Mouse (Mus musculus): ENCODE data around the gene Olfm3. TPM values are rescaled to one million over a fixed set of nuclear protein-coding genes. Genes with fewer than 3 reads are reported as not detected.

Olfm3 gene
- polyA plus RNA-seq, 1 experiment from 2014 or later, result 0.11 TPM

DNA sequence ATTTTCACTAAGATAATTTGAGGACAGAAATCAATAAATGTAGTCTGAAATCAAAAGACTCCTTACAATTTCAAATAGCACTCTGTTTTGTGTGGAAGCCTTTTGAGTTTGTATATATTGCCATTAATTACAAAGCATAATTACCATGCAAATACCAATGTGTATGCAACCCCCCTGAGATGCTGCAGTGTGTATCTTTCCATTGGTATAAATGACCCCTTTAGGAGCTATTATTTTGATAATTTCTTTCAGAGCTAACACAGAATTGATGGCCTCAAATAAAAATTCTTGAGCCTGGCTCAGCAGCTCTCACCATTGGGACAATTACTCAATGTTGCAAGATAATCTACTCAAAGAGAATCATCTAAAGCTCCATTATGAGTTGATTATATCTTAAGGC, 67.3 kb downstream of the Olfm3 start:
- no peaks in the 10 kb centered on the region for H3K4me1 ChIP-seq
- H3K36me3 ChIP-seq, result no peaks in the 10 kb centered on the region
- no peaks in the 10 kb centered on the region for H3K27me3 ChIP-seq (ENCODE audit: low read depth, poor library complexity, severe bottlenecking)
- no peak overlapping the region for H3K27ac ChIP-seq
- no peaks in the 10 kb centered on the region for H3K9me3 ChIP-seq (replicated peaks)
- H3K4me3 ChIP-seq, result no peak overlapping the region
- no peak for DNase-seq (ENCODE audit: low spot score)

DNA sequence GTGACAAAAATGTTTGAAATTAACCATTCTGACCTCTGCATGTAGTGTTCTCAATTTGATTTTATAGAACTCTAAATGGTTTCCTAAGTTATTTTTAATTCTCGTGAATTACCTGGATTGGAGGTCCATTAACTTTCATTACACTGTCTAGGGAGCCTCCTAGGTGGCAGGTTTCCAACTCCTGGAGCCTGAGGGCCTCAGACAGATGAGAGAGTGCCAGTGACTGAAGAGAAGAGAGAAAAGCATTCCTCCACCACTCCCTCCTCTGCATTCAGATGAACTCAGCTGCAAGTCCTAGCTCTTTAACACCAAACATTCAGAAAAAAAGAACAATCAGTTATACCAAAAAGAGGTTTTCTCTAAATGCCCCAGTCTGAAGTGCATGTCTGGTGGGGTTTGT, 68.6 kb downstream of the Olfm3 start:
- no peak overlapping the region for H3K27ac ChIP-seq
- no peaks in the 10 kb centered on the region for H3K4me1 ChIP-seq
- no peak for DNase-seq (ENCODE audit: low spot score)
- H3K4me3 ChIP-seq, result no peak overlapping the region
- no peaks in the 10 kb centered on the region for H3K27me3 ChIP-seq (ENCODE audit: low read depth, poor library complexity, severe bottlenecking)
- H3K36me3 ChIP-seq, result no peaks in the 10 kb centered on the region
- no peaks in the 10 kb centered on the region for H3K9me3 ChIP-seq (replicated peaks)
- WGBS, result 74% methylated on average over 1 of the region's 1 CpGs

DNA sequence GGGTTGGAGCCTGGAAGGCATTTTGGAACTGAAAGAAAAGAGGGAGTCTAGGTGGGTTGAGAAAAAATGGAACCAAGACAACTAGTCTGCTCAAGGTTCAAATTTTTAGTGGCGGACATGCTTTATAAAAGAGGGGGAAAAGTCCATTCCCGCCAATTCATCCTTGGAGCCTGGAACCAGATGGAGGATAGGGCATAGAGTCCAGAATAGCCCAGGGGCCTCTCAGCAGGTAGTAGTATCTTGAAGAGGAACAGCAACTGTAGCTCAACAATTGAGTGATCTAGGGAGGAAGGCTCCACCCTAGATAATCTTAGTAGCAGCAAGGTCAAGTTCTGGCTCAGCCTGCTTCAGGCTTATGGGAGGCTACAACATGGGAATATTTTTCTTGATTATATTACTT, 87.0 kb downstream of the Olfm3 start:
- no peak for DNase-seq (ENCODE audit: low spot score)
- H3K4me1 ChIP-seq, result no peaks in the 10 kb centered on the region
- WGBS, result 90% methylated on average over 2 of the region's 2 CpGs
- no peaks in the 10 kb centered on the region for H3K27me3 ChIP-seq (ENCODE audit: low read depth, poor library complexity, severe bottlenecking)
- H3K36me3 ChIP-seq, result no peaks in the 10 kb centered on the region
- H3K4me3 ChIP-seq, result no peak overlapping the region
- H3K9me3 ChIP-seq (replicated peaks), result no peaks in the 10 kb centered on the region
- H3K27ac ChIP-seq, result no peak overlapping the region

DNA sequence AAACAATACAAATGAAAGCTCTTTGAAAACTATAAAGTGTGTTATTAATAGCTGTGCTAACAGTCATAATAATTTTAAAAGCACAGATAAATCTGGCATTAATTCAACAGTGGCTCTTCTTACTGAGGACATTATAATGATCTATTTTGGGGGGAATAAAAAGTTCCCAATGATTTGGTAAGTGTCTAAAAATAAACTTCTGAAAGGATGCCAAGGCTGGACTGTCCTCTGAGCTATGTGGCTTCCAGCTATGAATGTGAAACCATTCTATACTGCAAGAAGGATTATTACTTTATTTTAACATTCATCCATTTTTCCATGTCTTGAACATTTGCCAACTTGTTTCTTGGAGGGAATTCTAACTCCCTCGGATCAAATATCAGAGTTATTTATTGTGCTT, 92.1 kb downstream of the Olfm3 start:
- Histone ChIP-seq H3K4me3 (no peak overlapping the region), H3K27ac (no peak overlapping the region), H3K27me3 (ENCODE audit: low read depth, poor library complexity, severe bottlenecking) (no peaks in the 10 kb centered on the region), H3K9me3 (replicated peaks) (no peaks in the 10 kb centered on the region), H3K4me1 (no peaks in the 10 kb centered on the region), H3K36me3 (no peaks in the 10 kb centered on the region)
- WGBS, result 72% methylated on average over 1 of the region's 1 CpGs
- no peak for DNase-seq (ENCODE audit: low spot score)

DNA sequence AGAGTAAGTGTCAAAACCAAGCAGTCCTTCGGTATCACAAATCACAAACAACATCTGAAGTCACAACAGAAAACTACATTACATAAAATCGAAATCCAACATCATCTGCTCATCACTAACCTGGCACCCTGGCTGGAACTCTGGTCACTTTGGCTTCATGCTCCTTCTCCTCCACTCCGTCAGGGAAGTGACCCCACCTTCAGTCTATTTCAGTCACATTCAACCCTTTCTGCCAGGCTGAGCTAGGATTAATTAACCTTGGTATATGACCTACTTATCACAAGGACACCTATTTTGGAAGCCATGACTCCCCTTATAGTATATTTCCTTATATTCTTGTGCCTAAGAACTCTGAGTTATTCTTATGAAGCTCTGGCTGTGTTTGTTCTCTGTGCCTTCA, 123.7 kb downstream of the Olfm3 start:
- Histone ChIP-seq H3K27ac (no peak overlapping the region), H3K27me3 (ENCODE audit: low read depth, poor library complexity, severe bottlenecking) (no peaks in the 10 kb centered on the region), H3K4me3 (no peak overlapping the region), H3K36me3 (no peaks in the 10 kb centered on the region), H3K4me1 (no peaks in the 10 kb centered on the region), H3K9me3 (replicated peaks) (no peaks in the 10 kb centered on the region)
- DNase-seq (ENCODE audit: low spot score), result no peak
- WGBS, result 86% methylated on average over 3 of the region's 3 CpGs

DNA sequence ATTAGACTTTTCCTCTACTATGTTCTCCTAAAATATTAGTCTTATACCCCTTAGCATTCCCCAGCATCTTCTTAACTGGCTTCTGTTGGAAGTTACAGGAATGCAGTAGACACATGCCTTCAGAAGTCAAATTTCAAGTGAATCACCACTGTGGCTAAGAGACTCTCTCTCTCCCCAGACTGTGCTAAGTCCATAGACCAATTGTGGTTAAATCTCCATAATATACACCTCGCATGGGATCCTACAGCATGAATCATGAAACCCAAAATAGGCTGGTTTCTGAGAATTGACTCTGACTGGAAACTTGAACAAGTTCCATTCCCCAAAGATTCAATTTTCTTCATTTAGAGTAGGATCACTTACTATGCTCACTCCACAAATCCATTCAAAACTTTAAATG, 124.2 kb downstream of the Olfm3 start:
- Histone ChIP-seq H3K27ac (no peak overlapping the region), H3K4me1 (no peaks in the 10 kb centered on the region), H3K36me3 (no peaks in the 10 kb centered on the region), H3K4me3 (no peak overlapping the region), H3K27me3 (ENCODE audit: low read depth, poor library complexity, severe bottlenecking) (no peaks in the 10 kb centered on the region), H3K9me3 (replicated peaks) (no peaks in the 10 kb centered on the region)
- WGBS, result 93% methylated on average over 1 of the region's 1 CpGs
- no peak for DNase-seq (ENCODE audit: low spot score)

DNA sequence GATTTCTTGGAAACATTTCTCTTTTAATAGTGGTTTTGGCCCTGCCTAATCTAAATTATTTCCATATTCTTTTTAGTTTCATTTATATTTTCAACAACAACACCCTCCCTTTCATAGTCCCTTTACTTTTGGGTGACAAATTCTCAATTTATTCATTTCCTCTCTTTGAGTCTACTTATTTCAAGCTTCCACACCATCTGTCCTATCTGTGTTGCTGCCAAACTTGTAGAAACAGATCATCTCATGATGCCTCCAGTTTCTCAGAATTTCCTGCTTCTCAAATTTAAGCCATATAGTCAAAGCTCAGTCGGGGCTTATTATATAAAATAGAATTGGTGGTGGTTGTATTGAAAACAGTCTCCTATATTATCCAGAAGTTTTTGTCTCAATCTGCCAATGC, 124.7 kb downstream of the Olfm3 start:
- H3K4me1 ChIP-seq, result no peaks in the 10 kb centered on the region
- no peak overlapping the region for H3K4me3 ChIP-seq
- no peaks in the 10 kb centered on the region for H3K27me3 ChIP-seq (ENCODE audit: low read depth, poor library complexity, severe bottlenecking)
- H3K9me3 ChIP-seq (replicated peaks), result no peaks in the 10 kb centered on the region
- no peak for DNase-seq (ENCODE audit: low spot score)
- 91% methylated on average over 1 of the region's 1 CpGs for WGBS
- H3K36me3 ChIP-seq, result no peaks in the 10 kb centered on the region
- no peak overlapping the region for H3K27ac ChIP-seq

DNA sequence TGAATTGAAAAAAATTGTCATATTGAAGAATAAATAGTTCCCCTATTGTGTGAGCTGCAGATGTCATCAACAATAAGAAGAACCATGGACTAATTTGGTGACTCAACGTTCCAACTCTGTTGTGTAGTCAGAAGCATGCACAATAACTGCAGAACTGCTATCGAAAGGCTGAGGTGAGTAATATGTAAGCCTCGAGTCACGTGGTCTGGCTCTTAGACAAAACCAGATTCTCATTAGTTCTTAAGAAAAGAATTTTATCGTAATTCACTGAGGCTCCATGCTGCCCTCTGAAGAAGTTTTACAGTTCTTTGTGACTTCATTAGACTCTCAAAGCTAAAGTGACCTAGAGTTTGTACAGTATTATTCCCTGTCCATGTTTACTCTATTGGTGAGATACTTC, 145.2 kb downstream of the Olfm3 start:
- 96% methylated on average over 5 of the region's 5 CpGs for WGBS
- no peak for DNase-seq (ENCODE audit: low spot score)
- no peak overlapping the region for H3K4me3 ChIP-seq
- no peaks in the 10 kb centered on the region for H3K4me1 ChIP-seq
- no peaks in the 10 kb centered on the region for H3K27me3 ChIP-seq (ENCODE audit: low read depth, poor library complexity, severe bottlenecking)
- no peaks in the 10 kb centered on the region for H3K9me3 ChIP-seq (replicated peaks)
- no peak overlapping the region for H3K27ac ChIP-seq
- no peaks in the 10 kb centered on the region for H3K36me3 ChIP-seq

DNA sequence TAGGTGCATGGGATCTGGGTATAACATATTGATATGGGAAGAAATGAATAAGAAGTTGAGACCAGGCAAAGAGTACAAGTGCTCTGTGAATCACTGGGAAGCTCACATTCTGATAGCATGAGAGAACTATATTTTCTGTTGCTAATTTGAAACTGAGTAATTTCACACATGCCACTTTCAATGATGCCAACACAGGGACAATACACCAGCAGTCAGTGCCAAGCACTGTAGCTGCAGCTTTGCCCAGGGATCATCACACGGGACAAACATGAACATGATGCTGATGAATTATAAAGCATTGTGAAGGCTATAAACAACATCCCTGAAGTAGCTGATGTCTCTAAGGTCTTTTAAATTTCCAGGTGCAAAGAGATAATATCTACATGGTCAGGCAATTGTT, 161.0 kb downstream of the Olfm3 start:
- no peak overlapping the region for H3K4me3 ChIP-seq
- no peaks in the 10 kb centered on the region for H3K4me1 ChIP-seq
- H3K9me3 ChIP-seq (replicated peaks), result no peaks in the 10 kb centered on the region
- no peaks in the 10 kb centered on the region for H3K27me3 ChIP-seq (ENCODE audit: low read depth, poor library complexity, severe bottlenecking)
- no peak overlapping the region for H3K27ac ChIP-seq
- H3K36me3 ChIP-seq, result no peaks in the 10 kb centered on the region
- 88% methylated on average over 1 of the region's 1 CpGs for WGBS
- no peak for DNase-seq (ENCODE audit: low spot score)

DNA sequence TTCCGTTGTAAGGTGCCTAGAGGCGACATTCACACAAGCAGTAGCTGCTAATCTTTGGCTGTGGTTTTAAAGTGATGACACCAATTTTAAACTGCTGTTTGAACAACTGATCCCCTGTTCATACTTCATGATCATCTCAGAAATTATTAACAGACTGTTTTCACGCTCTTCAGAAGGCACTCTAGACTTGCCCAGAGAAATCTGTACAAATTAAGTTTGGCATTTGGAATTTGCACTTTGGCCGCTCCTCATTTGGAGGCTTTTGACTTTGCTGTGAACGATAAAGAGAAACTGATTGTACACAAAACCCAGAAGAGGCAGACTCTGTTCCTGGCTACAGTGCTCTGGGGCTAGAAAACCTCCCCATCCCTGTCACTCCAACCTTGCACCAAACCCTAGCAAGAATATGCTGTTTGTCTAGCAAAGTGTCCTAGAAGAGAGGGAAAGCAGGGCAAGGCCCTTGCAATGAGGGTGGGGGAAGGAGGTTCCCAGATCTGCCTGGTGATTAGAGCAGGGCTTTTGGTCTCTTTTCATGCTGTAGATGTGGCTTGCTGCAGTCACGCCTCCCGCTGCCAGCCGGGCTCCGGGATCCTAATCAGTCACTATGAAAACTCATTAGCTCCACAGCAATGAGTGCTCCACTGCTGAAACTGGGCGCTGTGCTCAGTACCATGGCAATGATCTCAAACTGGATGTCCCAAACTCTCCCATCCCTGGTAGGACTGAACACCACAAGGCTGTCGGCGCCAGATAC, 176.7 kb downstream of the Olfm3 start:
- Histone ChIP-seq H3K9me3 (replicated peaks) (no peaks in the 10 kb centered on the region), H3K36me3 (no peaks in the 10 kb centered on the region), H3K27ac (no peak overlapping the region), H3K4me3 (no peak overlapping the region), H3K27me3 (ENCODE audit: low read depth, poor library complexity, severe bottlenecking) (no peaks in the 10 kb centered on the region), H3K4me1 (peaks cover 7% of the 10 kb centered on the region)
- peak; percentile 33 for DNase-seq (ENCODE audit: low spot score)
- WGBS, result 34% methylated on average over 12 of the region's 12 CpGs

DNA sequence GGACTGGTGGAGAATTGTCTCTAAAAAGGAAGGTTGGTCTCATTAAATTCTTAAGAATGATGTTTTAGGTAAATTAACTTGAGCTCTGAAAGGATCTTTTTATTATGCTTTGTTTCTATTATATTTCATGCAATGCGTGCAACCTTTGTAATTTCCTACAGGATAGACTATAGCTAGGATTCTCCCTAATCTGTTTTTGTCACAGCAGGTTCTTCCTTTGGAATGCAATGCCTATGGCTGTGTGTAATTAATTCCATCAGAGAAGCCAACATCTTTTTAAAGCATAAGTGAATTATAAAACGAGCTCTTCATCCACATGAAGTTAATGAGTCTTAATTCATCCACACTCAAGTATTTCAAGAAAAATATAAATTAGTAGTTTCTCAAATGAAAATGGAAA, 177.5 kb downstream of the Olfm3 start:
- no peak overlapping the region for H3K4me3 ChIP-seq
- no peak for DNase-seq (ENCODE audit: low spot score)
- H3K9me3 ChIP-seq (replicated peaks), result no peaks in the 10 kb centered on the region
- WGBS, result 50% methylated on average over 2 of the region's 2 CpGs
- no peaks in the 10 kb centered on the region for H3K36me3 ChIP-seq
- no peaks in the 10 kb centered on the region for H3K27me3 ChIP-seq (ENCODE audit: low read depth, poor library complexity, severe bottlenecking)
- H3K4me1 ChIP-seq, result peaks cover 7% of the 10 kb centered on the region
- no peak overlapping the region for H3K27ac ChIP-seq

DNA sequence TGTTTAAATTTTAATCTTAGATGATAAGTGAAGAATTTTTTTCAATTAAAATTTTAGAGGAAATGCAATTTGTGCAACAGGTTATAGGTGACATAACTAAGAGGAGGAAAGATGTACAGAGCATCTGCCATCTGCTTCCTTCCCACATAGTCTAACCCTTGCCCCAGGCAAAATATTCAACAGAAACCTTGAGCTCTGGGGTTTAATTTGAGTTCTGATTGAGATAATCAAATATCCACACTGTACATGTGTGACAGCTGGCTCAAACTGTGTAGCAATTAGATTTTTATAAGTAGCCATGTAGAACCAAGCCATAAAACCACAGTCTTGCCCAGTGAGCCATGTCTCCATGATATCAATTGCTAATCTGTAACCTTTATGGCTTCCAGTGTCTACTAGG, 179.1 kb downstream of the Olfm3 start:
- H3K27me3 ChIP-seq (ENCODE audit: low read depth, poor library complexity, severe bottlenecking), result no peaks in the 10 kb centered on the region
- H3K9me3 ChIP-seq (replicated peaks), result no peaks in the 10 kb centered on the region
- no peak for DNase-seq (ENCODE audit: low spot score)
- H3K27ac ChIP-seq, result no peak overlapping the region
- peaks cover 7% of the 10 kb centered on the region for H3K4me1 ChIP-seq
- H3K4me3 ChIP-seq, result no peak overlapping the region
- no peaks in the 10 kb centered on the region for H3K36me3 ChIP-seq

DNA sequence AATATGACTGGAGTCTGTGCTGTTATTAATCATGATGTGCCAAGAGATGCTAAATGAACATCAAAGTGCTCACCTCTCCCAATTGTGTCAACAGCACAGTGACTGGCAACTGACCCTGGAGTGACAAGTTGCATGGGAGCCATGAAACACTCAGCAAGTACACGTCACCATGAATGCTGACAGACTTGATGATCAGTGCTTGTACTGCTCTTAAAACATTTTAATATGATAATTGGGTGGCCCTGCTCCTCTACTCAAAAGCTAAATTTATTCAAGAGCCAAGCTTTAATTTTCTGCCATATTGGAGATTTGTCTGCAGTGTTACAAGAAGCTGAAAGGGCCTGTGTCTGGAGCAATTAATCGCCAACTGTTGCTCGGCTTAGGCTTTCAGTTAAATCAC, 184.4 kb downstream of the Olfm3 start:
- no peaks in the 10 kb centered on the region for H3K27me3 ChIP-seq (ENCODE audit: low read depth, poor library complexity, severe bottlenecking)
- no peak for DNase-seq (ENCODE audit: low spot score)
- H3K4me1 ChIP-seq, result no peaks in the 10 kb centered on the region
- 88% methylated on average over 3 of the region's 3 CpGs for WGBS
- H3K4me3 ChIP-seq, result no peak overlapping the region
- no peaks in the 10 kb centered on the region for H3K9me3 ChIP-seq (replicated peaks)
- H3K27ac ChIP-seq, result no peak overlapping the region
- no peaks in the 10 kb centered on the region for H3K36me3 ChIP-seq

DNA sequence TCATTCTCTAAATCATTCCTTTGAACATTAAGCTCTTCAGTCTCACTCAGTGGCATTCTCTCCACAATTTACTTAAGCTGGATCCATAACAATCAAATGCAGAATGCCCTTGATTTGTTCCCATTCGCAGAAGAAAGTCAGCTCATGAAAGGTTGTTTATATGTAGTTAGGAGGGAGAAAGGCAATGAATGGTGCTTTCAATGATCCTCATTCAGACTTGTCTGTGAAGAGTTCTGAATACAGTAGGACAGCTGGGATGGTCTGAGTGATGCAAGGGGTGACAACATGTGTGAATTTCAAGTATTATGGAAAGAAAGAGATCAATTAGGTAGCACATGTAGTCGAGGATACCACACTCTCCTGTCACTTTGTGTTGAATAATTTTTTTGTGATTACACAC, 186.8 kb downstream of the Olfm3 start:
- Histone ChIP-seq H3K27ac (no peak overlapping the region), H3K9me3 (replicated peaks) (no peaks in the 10 kb centered on the region), H3K4me1 (no peaks in the 10 kb centered on the region), H3K27me3 (ENCODE audit: low read depth, poor library complexity, severe bottlenecking) (no peaks in the 10 kb centered on the region), H3K4me3 (no peak overlapping the region), H3K36me3 (no peaks in the 10 kb centered on the region)
- 64% methylated on average over 2 of the region's 2 CpGs for WGBS
- no peak for DNase-seq (ENCODE audit: low spot score)
